Mouse (Mus musculus) left cerebral cortex, adult 18-20 months (tissue): Measurements from ENCODE around the gene Ulk3. TPM values are rescaled to one million over a fixed set of nuclear protein-coding genes. Genes with fewer than 3 reads are reported as not detected.
A peak's percentile ranks its signal among the peaks of the same experiment; 100 is the strongest.

Experiments used
- DNase-seq, 2 experiments: peaks; one replicate each; pipeline ENCODE4 v3.0.0; 2021 to 2022; ENCODE audit warnings: low spot score in 2 of 2, mixed read lengths in 1 of 2
- long read RNA-seq, 2 experiments: library from polyadenylated mRNA; stranded (forward); transcript quantifications; one replicate each; pipeline ENCODE4 v2.0.0; 2021
- total RNA-seq, 2 experiments: library from RNA; stranded (reverse); gene quantifications; 2 replicates each; pipeline ENCODE4 v1.2.3; 2021

The Ulk3 gene
- total RNA-seq: 10 to 100 TPM; 28.9 to 33.5 TPM
- long read RNA-seq, experiment 1, partial matches to known transcripts: 2 of 14 reads
- long read RNA-seq, experiment 1, other reads (novel, unspliced or antisense): 10 of 14 reads
- long read RNA-seq, experiment 2, partial matches to known transcripts: 0 of 7 reads
- long read RNA-seq, experiment 2, other reads (novel, unspliced or antisense): 3 of 7 reads

- peak; percentile 61 to 83 for DNase-seq
Measured at GRCm38 (mm10) chr9:57589224-57590126, at the start of gene Ulk3. Ulk3 (plus strand) TSS chr9:57589452.

GRCm38 (mm10) chr9:57539550-57539949 lies 49.7 kb upstream of the Ulk3 start:
- DNase-seq: no peak

DNA sequence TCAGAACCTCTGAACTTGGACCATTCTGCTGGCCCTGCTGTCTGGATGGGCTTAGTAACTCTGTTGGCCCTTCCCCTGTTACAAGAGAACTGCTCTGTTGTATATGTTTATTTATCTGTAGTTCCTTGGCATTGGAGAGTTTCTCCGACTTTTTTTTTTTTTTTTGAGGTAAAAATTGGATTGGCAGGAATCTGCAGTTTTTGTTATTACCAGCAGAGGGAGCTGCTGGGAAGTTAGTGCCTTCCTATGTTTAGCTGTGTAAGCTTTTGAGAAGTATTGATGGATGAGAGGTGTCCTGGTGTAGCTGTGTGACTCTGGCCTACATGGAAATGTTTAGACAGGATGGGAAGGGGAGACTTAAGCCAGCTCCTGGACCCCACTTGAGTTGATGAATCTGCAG lies 47.9 kb upstream of the Ulk3 start:
- DNase-seq: peak in 1 of 2 experiments; percentile 40

DNA sequence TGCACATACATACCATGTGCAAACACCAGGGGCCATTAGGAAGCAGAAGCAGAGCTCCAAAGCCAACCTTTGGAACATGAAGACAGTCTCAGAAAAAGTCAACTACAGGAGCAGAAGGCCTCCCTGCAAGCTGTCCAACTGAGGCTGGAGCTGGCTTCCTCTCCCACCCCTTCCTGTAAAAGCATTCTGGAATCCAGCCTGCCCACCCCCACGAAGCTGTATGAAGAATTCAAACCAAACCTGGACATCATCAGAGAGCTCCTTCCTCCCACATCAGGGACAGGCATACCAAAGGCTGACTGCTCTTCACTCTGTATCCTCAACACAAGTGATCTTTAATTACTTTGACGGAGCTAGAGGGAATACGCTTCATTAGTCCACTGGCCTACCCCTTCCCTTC lies 45.3 kb upstream of the Ulk3 start:
- DNase-seq: peak in 1 of 2 experiments; percentile 34

DNA sequence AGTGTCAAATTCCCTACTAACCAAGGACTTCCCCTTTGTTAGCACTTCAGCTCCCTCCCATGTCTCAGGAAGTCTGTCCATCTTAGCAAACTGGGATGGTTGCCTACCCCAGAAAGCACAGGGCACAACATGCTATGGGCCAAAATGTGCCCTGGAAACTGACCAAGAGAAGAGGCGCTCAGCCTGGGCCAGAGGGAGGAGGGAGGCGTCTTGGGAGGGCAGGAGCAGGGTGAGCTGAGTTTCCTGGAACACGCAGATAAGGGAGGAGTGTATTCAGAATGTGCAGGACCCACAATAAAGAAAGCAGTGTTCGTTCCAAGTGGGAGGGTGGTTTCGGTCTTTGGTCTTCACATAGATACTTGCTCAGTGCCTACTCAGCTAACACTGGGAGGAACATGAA lies 42.0 kb upstream of the Ulk3 start:
- no peak for DNase-seq

DNA sequence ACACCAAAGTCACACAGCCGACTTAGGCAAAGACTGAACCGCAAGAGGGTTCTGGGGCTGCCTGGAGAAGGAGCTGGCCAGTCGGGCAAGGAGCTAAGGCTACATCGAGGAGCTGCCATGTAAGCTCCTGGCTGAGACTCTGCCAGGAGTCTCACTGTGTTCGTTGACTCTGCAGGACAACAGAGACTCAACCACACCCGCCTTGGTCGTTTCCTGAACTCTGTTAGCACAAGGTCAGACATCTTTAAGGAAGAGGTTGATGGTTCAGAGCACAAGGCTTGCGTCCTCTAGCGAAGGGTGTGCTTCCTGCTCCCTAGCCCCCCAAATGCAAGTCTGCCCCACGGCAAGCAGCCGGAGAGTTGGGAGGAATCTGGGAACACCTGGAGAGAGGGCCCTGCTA lies 41.4 kb upstream of the Ulk3 start:
- no peak for DNase-seq

GRCm38 (mm10) chr9:57549186-57549585 lies 40.1 kb upstream of the Ulk3 start:
- no peak for DNase-seq

- no peak for DNase-seq
Measured at GRCm38 (mm10) chr9:57550126-57550862, 39.0 kb upstream of the Ulk3 start.

DNA sequence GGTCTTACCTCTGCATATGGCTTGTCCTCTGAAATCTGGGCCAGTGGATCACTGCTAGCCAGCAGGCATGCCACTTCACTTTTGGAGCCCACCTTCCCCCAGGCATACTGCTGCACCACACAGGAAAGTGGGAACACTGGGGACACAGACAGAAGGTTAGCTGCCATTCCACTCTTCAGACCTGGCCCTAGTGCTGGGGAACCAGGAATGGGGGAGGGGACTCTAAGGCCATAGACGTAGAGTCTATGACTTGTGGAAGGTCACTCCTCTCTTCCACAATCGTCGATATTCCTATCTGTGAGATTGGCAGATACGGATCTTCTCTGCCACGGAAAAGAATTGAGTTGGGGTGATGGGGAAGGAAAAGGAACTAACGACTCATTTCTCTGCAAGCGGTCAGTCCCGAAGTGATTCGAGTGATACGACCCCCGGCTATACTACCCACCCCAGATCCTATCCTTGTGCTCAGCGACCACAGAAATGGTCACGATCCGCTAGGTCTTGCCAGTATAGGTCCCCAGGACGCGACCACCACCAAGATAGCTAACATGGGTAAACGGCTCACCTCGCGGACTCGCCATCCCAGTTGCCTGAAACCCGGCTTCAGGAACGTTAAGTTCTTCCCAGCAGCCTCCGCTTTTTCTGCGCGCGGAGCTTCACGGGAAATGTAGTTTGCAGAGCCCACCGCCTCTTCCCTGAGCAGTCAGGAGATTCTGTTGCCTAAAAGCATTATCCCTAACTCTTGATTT lies 36.9 kb upstream of the Ulk3 start, which contains the start of gene Mpi:
TSS of gene Mpi (minus strand) at position 625 of the 749 bp plus-strand sequence.
- peak; percentile 80 to 85 for DNase-seq

DNA sequence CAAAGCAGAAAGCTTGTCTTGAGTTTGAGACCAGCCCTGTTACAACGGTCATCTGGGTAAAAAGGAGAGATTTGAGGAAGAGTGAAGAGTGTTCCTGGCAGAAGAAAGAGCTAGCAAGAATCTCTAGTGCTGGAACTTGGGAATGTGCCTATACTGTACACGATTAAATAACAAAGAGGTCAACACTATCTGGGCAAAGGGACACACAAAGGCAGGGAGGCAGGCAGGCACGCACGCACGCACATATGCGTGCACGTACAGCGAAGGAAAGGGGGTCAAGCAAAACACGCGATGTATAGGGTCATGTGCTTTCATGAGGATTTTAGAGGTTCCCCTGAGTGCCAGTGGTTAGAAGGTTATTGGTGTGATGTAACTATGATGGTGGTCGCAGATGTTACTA lies 36.1 kb upstream of the Ulk3 start:
- DNase-seq: no peak

GRCm38 (mm10) chr9:57554753-57555152 lies 34.5 kb upstream of the Ulk3 start:
- DNase-seq: no peak

DNA sequence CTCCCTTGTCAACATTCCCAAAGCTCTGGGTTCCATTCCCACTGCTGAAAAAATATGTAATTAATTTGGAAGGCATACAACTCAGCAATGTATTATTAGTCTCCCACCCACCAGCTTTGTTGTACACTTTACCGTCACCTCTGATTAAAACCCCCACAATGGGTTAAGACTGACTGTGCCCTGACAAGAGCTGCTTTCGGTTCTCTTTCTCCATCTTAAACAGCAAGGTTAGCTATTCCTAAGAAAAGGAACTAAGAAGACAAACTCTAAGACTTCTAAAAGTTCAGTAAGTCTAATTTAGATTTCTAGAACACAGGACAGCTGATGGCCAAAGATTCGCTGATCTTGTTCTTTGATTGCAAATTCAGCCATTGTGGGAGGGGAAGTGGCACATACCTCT lies 32.0 kb upstream of the Ulk3 start:
- DNase-seq: no peak

GRCm38 (mm10) chr9:57558625-57559024 lies 30.6 kb upstream of the Ulk3 start:
- DNase-seq: no peak

DNA sequence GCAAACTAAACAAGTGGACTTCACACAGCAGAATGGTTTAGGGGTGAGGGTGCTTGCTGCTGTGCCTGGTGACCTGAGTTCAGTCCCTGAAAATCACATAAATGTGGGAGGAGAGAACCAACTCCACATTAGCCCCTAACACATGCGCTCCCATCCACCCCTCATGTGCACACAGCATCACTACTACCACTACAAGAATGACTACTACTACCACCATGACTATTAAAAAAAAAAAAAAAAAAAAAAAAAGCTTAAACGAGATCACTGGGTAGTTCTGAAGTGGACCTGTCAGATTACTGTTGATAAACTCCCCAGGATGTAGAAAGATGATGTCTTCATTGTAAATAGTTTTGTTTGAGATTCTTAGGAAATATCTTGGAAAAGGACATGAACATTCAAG lies 29.7 kb upstream of the Ulk3 start:
- DNase-seq: no peak

DNA sequence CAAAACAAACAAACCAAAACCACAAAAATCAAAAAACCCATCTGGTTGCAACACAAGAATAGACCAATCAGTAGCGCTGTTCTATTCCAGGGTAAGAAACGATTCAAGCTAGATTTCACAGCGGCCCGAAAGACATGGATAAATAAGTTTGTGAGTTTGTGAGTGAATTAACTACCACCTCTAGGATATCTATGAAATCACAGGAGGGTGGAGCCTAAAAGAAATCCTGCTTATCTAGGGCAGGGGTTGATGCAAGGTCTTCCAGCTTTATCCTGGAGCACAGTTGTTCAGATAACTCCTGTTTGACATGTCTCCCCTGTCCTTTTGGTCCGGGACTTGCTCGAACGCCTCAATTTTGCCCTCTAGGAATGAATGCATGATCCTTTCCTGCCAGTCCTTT lies 29.0 kb upstream of the Ulk3 start:
- no peak for DNase-seq

DNA sequence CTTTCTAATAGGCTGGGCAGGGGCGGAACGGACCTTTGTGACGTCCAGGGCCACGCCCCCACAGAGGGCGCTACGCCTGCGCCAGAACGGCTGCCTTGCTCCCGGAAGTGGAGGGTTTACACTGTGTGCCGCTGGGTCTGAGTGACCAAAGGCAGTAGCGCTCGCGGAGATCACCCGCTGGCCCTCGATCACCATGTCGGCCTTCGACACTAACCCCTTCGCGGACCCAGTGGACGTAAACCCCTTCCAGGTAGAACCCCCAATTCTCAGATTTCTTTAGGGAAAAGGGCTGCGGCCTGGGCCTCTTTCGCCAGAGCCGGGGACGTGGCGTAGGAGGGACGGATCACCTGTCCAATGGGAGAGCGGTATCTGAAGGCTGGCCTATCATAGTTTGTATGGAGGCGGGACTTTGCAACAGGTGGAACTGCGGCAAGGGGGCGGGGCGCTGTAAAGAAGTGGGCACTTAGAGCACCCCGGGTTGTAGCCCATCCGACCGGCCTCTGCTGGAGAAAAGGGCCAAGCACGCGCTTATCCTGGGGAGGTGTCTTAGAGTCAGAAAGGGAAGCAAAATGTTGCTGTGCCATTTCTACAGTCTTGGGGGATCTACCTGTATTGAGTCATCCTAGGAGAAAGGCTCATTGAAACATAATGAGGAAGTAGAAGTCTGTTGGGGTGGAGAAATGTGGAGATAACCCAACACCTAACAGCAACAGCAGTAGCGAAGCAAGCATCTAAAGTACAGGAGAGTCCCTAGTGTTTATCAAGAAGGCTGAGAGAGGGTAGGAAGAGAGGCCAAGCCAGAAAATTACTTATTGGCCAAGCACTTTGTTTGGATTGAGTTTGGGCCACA lies 28.2 kb upstream of the Ulk3 start, which contains the start of gene Scamp2:
TSS of gene Scamp2 (plus strand) at position 83 of the 850 bp plus-strand sequence.
- peak; percentile 91 to 95 for DNase-seq

DNA sequence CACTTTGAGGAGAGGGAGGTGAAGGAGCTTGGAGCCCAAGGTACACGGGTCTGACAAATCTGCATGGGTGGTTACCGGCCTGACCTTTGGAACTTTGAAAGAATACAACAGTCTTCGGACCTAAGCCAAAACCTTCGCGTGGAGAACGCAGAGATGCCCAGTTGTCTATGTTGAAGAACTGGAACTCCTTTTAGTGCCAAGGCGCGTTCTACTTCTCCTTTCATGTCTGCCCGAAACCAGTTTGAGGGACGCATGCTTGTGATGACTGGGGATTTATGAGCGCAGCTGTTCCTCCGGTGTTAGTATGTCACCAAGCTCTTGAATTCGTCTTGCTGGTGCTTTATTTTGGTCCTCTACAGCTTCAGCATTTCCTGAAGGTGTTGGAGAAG lies 27.5 kb upstream of the Ulk3 start:
- no peak for DNase-seq

DNA sequence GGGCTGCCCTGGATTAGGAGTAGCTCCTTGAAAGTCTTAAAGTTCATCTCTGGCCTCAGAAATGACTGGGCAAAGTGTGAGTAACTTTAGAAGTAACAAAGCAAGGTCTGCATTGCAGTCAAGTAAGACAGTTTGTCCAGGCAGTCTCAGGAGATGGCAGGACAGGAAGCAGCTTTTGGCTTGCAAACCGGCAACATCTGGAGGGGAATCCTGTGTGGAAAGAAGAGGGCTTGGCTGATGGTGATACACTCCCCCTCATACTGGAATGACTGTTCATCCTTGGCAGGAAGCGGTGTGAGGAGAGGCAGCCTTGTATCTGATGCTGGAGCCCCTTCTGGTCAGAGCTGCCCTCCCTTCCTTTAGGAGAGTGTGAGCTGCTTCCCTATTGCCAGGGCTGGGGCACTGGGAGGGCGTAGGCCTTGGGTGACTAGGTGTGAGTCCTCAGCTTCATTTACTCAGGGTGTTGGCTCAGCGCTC lies 26.3 kb upstream of the Ulk3 start:
- peak in 1 of 2 experiments; percentile 41 for DNase-seq

DNA sequence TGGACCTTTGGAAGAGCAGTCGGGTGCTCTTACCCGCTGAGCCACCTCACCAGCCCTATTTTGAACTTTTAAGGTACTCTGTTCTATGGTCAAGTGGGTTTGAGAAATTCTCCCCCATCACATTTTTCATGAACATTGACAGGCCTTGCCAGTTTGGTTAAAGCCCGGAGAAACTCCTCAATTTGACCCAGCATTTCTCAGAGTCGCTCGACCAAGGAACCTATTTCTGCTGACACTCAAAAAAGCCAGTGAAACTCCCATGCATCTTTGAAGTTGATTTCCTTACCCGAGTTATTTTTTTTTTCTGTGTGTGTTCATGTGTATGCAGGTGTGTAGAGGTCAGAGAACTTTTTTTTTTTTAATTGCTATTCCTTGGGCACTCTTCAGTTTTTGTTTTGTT lies 24.6 kb upstream of the Ulk3 start:
- no peak for DNase-seq

DNA sequence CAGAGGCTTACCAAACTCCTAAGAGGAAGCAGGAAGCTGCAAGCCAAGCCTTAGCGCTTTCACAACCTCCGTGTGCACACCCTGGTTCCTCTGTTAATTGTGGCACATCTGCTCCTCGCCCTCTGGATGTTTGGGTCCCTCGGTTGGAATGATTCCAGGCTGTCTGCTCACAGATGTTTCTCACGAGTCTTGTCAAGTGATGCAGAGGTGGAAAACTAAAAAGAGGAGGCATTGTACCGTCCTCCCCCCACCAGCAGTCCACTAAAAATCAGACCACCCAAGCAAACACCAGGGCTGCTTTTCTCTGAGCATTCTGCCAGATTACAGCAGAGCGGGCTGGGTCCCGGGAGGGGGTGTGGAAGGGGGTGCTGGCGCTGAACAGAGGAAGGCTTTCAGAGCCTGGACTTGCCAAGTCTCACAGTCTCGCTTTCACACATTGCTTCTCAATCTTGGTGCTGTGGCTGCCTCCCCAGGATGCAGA lies 23.5 kb upstream of the Ulk3 start:
- peak; percentile 46 to 53 for DNase-seq
